Mouse (Mus musculus): ENCODE data around the gene Lztr1.

The Lztr1 gene

GRCm38 (mm10) chr16:17508546-17509239 lies at the start of gene Lztr1:
TSS of gene Lztr1 (plus strand) at chr16:17508688.
- DNase-seq (ENCODE audit: extremely low spot score, low read depth, low spot score): peak; percentile 64

GRCm38 (mm10) chr16:17460254-17460653 lies 48.2 kb upstream of the Lztr1 start:
- no peak for DNase-seq (ENCODE audit: extremely low spot score, low read depth, low spot score)

DNA sequence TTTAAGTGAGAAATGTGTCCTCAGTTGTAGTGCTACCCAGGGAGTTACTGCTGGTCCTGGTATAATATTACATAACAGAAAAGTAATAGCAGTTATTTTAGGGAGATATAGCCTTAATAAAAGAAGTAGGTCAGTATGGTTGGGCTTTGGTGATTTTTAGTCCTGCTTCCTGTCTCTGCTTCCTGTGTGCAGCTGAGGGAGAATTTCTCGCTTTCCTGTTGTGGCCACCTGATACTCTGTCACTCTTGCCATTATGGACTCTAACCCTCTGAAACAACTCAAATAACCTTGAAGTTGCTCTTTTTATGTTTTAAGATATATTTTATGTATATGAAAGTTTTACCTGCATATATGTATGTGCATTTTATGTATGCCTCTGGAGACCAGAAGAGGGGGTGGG lies 46.9 kb upstream of the Lztr1 start:
- no peak for DNase-seq (ENCODE audit: extremely low spot score, low read depth, low spot score)

GRCm38 (mm10) chr16:17463184-17463583 lies 45.3 kb upstream of the Lztr1 start:
- DNase-seq (ENCODE audit: extremely low spot score, low read depth, low spot score): no peak

- DNase-seq (ENCODE audit: extremely low spot score, low read depth, low spot score): no peak
These were observed 41.4 kb upstream of the Lztr1 start for GRCm38 (mm10) chr16:17466875-17467663.

DNA sequence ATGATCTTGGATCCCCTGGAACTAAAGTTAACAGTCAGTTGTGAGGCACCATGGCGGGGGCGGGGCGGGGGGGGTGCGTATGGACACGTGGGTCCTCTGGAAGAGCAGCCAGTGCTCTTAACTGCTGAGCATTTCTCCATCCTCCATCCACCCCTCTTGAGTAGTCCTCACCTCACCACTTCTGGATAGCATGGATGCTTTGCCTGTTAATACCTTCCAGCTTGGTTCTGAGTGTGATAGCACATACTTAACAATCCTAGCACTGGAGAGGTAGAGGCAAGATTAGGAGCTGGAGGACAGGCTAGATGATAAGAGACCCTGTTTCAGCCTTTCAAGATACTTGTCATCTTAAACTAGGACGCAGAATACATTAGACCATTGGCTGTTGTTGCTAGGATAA lies 36.0 kb upstream of the Lztr1 start:
- DNase-seq (ENCODE audit: extremely low spot score, low read depth, low spot score): no peak

- no peak for DNase-seq (ENCODE audit: extremely low spot score, low read depth, low spot score)
These were observed 34.4 kb upstream of the Lztr1 start for GRCm38 (mm10) chr16:17474091-17474490.

- DNase-seq (ENCODE audit: extremely low spot score, low read depth, low spot score): no peak
These were observed 33.7 kb upstream of the Lztr1 start for GRCm38 (mm10) chr16:17474761-17475160.

GRCm38 (mm10) chr16:17475326-17475725 lies 33.2 kb upstream of the Lztr1 start:
- no peak for DNase-seq (ENCODE audit: extremely low spot score, low read depth, low spot score)

- DNase-seq (ENCODE audit: extremely low spot score, low read depth, low spot score): no peak
These were observed 30.1 kb upstream of the Lztr1 start for GRCm38 (mm10) chr16:17478331-17478943.

- no peak for DNase-seq (ENCODE audit: extremely low spot score, low read depth, low spot score)
These were observed 27.0 kb upstream of the Lztr1 start for GRCm38 (mm10) chr16:17481465-17481864.

DNA sequence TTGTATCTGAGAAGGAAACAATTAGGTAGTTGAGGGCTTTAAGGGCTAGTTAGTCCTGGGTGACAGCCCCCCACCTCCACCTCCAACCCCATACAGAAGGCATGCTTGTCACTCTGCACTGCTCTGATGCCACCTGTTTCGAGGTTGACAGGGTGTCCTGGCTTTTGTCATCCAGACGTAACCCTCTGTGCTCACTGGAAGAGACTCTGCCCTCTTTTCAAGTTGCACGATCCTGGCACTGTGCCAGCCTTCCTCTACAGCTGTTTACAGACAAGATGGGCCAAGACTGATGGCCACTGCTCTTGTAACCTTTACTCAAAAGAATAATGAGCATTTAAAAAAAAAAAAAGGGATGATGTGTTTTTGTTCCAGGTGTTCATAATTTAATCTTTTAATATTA lies 22.0 kb upstream of the Lztr1 start:
- no peak for DNase-seq (ENCODE audit: extremely low spot score, low read depth, low spot score)

DNA sequence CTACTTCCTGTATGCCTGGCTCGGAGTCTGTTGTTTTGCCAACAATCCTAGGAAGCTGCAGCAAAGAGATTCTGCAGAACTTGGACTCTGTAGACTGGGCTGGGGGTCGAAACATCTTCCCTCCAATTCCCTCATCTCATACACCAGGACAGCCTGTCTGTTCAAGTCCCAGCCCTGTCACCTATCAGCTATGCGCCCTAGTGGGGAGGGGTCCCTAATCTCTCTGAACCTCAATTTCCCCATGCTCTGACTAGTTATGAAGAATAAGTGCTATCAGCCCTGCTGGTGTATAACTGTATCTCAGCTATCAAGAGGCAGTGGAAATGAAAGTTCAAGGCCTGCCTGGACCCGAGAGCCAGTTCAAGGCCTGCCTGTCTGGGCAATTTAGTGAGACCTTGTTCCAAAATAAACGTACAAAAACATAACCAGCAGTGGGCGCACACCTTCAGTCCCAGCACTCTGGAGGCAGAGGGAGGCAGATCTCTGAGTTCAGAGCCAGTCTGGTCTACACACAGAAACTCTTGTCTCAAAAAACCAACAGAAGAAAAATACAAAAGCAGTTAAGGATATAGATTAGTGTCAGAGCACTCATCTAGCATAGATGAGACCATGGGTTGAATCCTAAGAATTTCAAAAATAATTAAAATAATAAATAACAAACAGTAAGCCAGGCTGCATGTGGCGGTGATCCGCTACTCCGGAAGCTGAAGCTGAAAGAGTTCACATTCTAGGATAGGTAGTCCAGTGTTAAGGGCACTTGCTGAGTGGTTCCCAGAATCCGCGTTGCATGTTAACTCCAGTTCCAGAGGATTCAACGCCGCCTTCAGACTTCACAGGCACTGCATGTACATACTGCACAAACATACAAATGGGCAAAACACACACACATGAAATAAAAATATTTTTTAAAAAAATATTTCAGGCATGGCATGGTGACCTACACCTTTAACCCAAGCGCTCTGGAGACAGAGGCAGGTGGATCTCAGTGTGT lies 19.7 kb upstream of the Lztr1 start:
- DNase-seq (ENCODE audit: extremely low spot score, low read depth, low spot score): no peak

DNA sequence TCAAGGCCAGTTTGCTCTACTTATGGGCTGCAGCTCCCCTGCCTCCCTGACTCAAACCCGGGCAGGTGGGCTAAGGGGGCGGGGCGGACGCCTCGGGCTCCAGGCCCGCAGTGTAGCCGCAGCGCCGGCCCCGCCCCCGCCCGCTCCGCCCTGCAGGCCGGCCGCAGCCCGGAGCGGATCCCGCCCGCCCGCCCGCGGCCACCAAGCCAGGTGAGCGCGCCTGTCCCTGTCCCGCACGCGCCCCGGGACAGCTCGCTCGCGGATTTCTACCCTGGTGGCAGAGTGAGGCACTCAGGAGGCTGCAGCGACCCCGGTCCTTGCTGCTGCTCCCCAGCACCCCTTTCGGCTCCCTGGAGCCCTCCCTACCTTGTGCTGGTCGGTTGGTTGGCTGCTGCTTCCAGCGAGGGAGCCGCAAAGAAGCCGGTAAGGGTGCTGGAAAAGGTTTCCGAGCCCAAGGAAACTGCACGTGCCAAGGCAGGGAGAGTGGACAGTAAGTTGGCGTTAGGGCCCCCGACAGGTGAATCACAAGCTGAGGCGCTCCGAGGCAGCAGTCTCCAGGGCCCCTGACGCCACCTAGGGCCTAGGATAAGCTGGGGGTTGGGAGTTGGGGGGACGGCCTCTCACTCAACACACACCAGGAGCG lies 18.9 kb upstream of the Lztr1 start, which contains the start of gene Aifm3:
Gene Aifm3, plus strand, starts transcription at position 143 of the 643 bp plus-strand sequence.
- no peak for DNase-seq (ENCODE audit: extremely low spot score, low read depth, low spot score)

DNA sequence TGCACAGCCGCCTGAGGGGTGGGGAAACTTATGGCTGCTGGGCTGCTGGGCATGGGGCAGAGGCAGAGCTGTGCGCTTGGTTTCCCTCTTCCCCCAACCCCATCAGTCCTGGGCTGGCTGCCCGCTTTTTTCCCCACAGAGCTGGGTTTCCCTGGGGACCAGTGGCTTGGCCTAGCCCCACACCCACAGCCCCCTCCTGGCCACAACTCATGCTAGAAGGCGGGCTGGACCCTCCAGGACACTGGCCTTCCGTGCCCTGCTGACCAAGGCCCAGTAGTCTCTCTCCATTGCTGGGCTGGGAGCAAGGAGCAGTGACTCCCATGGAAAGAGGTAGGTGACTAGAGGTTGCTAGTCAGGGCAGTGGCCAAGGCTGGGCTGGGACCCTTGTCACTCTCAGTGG lies 17.3 kb upstream of the Lztr1 start:
- DNase-seq (ENCODE audit: extremely low spot score, low read depth, low spot score): no peak

DNA sequence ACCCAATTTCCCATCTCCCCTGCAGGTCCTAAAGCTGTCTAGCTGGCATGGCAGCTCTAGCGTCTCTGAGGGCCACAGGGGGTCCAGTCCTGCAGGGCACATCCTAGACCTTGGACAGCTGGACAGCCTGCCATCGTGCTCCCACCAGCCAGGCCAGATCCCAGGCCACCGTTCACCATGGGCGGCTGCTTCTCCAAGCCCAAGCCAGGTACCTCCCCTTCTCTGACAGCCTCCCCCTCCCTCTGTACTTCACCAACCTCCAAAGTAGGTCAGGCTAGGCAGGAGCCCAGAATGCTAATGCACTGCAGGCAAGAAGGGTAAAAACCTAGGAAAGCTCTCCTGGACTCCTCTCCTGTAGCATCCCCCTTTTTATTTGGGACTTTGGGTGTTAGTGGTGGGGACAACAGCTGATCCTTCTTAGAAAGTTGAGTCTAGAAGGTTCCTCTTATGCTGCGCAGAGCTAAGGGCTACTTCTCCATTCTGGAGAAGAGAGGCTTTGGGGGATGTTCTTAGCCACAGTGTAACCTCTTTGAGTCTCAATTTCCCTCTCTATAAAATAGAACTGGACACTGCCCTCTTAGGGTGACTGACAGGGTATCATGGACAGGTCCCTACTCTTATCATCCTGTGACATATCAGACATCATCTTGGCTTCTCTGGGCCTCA lies 16.5 kb upstream of the Lztr1 start:
- DNase-seq (ENCODE audit: extremely low spot score, low read depth, low spot score): no peak

DNA sequence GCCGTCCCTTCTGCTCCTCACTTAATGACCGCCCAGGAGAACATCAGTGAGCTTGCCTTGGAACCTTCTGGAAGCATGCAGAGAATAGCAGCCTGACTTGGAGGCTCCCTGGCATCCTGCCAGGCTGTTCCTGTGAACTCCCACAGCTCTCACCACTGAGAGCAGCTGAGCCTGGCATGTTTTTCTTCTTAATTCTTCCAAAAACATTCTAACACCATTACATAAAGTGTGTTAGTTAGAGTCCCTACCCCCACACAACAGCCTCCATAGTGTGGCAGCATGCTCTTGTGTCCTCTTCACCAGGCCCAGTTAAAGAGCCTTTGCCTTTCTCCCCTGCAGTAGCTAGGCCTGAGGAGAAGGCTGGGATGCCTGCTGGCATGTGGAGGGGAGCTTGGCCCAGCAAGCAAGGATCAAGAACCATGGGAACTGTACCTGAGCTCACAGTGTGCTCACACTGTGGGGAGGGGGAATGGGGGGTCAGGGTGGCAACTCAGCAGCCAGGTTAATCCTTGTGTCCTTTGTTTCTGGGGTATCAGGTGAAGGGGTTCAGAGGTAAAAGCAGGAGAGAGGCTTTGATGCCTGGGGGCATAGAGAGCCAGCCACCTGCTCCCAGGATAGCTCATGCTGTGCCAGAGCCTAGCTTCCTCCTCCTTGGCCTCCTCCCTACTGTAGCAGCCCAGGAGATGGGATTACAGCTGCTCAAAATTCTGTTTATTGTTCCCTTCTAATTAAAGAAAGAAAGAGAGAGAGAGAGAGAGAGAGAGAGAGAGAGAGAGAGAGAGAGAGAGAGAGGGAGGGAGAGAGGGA lies 11.8 kb upstream of the Lztr1 start:
- DNase-seq (ENCODE audit: extremely low spot score, low read depth, low spot score): no peak

- no peak for DNase-seq (ENCODE audit: extremely low spot score, low read depth, low spot score)
These were observed 9.1 kb upstream of the Lztr1 start for GRCm38 (mm10) chr16:17499249-17499883.

Data from hindlimb bud, embryonic 11.5 days (tissue).